Mouse (Mus musculus): ENCODE measurements at regions not wholly inside any gene's neighbourhood (a gene's known extent, or its start where the extent isn't known, plus 50 kb on each side); places are given as distances from the start of the nearest gene placed in this dataset.
A peak's percentile ranks its signal among the peaks of the same experiment; 100 is the strongest.

DNA sequence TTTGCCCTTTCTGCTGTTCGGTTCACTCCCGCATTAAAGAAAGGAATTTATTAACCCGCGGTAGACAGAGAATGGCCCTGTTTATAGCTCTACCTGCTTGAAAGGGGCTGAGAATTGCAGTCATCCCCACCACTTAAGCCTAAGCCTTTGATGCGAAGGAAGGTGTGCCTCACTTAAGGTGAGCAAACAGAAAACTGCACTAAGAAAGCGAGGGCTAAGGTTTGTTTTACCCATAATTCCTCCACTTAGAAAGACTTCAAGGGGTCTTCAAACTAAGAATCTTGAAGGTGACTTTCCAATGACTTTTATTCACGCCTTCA, 540.7 kb upstream of the Gm19410 start:
- intact Hi-C loops (cut with DNase I): no loop called here

DNA sequence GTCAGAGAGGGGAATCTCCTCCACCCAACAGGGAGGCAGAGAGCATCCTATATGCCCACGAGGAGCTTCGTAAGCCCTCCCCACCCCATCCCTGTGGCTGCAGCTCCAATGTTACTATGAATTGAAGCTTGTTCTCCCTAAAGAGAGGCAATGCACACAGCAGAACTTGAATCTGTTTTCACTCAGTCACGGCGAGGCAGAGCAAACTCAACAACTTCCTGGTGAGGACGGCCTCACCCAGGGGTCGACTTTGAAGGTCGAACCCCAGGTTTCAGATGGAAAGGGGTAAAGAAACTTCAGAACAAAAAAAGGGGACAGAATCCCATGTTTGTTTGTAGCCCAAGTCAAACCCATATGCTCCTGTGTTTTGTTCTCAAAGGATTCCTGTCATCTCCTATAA, 538.5 kb upstream of the Gm19410 start:
- DNase-seq: no peak
- intact Hi-C loops (cut with DNase I): no loop called here

More for the DNA sequence above, 540.7 kb upstream of the Gm19410 start:
- no peak for DNase-seq

- intact Hi-C loops (cut with DNase I): no loop called here
- peak in 1 of 2 experiments; percentile 11 for DNase-seq
Observed at GRCm38 (mm10) chr8:35228449-35228848, 537.1 kb upstream of the Gm19410 start.

DNA sequence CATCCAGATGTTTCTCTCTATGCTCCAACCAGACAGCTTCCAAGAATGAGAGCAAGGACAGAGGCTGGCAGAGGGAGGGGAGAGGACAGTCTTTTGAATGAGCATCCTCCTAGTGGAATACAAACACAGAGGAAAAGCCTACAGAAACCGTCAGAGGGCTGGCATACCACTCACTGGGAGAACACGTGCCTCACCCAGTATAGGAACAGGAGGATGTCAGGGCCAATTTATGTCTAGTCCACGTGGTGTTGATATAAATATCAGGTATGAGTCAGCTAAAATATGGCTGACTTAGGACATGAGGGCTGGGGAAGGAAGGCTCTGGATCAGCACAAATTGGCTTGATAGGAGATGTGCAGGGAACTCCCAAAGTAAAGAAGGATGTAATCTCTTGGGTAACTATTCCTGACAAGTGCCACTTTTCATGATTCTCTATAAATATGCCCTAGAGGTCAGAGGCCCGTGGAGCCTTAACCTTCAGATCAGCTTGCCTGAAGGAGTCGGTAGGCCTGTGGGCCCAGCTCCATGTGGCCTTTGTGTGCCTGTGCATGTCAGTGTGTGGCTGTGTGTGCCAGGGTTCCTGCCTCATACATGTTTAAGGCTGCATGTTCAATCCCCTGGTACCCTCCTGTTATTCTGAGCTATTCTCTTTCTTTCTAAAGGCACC, 531.9 kb upstream of the Gm19410 start:
- intact Hi-C loops (cut with DNase I): no loop called here
- DNase-seq: no peak

DNA sequence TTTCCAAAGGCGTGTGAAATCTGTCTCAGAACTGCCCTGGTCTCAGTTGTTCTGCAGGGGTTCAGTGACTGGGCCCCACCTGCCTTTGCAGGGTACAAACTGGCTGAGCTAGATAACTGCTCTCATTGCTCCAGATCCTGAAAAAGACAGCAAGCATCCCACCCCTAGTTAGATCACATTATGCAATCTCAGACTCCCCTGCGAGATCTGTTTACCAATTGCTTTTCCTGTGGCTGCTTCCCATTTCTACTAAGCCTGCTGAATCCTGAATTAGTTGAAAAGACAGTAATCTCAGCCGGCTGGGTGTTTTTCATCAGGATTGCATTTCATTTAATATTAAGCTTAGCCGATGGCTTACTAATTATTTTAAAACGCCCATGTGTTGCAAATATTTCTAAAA, 531.2 kb upstream of the Gm19410 start:
- intact Hi-C loops (cut with DNase I): no loop called here
- DNase-seq: no peak

DNA sequence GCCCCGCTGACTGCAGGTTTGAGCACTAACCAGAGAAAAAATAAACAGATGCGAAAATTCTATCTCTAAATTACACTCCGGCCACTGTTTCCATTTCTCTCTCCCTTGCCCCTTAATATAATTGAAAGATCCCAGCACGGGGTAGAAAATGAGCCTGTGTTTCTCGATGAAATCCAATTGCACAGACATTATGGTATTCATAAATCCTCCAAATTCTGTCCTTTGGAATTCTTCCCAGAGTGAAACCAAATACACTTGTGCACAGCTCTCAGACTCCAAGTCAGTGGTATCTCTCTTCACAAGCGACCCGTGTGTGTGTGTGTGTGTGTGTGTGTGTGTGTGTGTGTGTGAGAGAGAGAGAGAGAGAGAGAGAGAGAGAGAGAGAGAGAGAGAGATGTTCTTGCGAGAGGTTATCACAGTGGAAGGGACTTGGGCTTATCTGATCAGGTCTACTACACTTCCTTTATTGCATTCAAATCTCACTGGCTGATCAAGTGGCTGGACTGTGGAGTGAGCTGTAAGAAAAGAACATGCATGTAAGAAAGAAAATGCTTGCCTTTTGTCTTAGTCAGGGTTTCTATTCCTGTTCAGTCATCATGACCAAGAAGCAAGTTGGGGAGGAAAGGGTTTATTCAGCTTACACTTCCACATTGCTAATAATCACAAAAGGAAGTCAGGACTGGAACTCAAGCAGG, 529.6 kb upstream of the Gm19410 start:
- no peak for DNase-seq
- intact Hi-C loops (cut with DNase I): no loop called here

DNA sequence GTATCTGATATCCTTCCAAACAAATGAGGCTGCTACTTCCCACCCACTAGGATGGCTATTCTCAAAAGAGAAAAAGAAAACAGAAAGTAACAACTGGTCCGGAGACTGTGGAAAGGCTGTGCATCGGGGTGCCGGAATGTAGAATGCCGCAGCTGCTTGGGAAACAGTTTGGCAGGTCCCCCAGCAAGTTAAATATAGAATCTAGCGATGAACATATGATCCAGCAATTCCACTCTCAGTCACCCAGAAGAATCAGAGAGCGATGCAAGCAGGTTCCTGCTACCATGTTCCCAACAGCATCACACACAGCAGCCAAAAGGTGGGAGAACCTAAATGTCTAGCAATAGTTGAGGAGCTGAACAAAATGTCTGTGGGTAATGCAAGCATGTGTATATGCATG, 528.3 kb upstream of the Gm19410 start:
- DNase-seq: peak in 1 of 2 experiments; percentile 11
- intact Hi-C loops (cut with DNase I): no loop called here

GRCm38 (mm10) chr8:35240884-35241283, 524.7 kb upstream of the Gm19410 start:
- intact Hi-C loops (cut with DNase I): no loop called here
- no peak for DNase-seq

DNA sequence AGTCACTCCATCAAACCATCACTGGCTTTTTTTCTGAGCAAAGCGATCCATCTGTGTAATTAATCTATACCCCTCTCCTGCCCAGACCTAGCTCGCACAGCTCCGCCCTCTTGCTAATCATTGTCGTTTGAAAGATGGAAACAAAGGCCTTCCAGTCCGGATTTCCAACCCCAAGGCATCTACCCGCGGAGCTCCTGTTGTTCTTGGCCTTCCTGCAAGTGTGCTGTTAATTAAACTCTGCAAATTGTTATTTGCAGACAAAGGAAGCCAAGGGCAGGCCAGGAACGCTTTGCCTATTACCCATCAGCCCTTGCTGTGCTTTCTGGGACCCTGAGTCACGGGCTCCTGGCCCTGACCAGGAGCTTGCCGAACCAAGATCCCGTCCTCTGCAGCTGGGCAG, 522.0 kb upstream of the Gm19410 start:
- DNase-seq: no peak
- intact Hi-C loops (cut with DNase I): no loop called here

DNA sequence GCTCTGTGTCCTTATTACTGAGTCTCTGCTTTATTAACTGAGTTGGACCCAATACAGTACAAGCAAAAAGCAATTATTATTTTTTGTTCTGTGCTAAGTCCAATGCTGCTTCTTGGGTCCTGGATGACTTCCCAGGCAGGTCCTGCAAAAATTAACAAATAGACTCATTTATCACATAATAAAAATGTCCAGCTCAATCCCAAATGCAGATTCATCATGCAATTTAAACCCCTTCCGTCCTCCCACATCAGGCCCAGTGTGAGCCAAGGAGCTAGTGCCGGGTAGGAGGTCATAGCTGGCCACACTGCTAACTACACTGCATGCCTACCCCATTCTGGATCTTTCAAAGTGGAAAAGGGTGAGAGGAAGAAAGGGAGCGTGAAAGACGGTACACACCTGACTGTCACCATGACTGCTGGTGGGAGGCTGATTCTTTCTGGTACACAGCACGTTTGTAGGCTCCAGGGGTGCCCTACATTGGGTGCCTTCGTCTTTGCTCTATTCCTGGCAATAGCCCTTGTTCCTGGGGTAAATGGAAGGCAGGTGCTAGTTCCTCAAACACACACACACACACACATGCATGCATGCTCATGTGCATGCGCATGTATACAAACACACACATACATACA, 515.7 kb upstream of the Gm19410 start:
- DNase-seq: no peak
- intact Hi-C loops (cut with DNase I): no loop called here

DNA sequence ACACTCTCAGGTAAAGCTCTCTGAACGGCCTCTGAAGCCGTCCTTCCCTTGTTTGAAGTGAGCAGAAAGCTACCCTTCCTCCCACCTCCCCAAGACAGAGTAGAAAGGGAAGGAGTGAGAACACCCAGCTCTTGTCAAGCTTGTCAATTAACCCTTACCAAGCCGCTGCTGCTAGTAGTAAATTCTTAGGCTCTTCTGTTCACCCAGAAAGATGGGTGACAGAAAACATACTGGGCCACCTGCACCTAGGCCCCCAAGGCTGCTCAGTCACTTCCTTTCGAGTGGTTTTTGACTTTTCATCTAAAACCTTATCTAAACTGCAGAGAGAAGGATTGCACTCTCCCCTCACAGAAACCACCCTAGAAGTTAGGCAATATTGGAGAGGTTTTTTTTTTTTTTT, 514.9 kb upstream of the Gm19410 start:
- intact Hi-C loops (cut with DNase I): no loop called here
- DNase-seq: no peak

DNA sequence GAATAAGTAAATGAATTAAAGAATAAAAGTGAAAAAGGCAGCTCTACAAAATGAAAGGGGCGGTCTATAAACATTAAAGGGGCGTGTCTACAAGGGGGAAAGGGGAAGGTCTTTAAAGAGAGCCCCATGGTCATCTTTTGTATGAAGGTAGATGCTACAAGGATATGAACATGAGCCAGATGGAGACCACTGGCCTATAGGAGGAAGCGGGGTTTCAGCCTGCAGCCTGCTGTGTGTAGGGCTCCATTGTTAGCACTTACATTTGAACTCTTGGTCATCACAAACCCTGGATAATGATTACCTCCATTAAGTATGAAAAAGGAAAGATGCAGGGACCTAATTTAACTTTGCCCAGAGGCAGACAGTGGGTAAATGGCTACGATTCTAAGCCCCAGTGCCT, 511.6 kb upstream of the Gm19410 start:
- no peak for DNase-seq
- intact Hi-C loops (cut with DNase I): no loop called here

DNA sequence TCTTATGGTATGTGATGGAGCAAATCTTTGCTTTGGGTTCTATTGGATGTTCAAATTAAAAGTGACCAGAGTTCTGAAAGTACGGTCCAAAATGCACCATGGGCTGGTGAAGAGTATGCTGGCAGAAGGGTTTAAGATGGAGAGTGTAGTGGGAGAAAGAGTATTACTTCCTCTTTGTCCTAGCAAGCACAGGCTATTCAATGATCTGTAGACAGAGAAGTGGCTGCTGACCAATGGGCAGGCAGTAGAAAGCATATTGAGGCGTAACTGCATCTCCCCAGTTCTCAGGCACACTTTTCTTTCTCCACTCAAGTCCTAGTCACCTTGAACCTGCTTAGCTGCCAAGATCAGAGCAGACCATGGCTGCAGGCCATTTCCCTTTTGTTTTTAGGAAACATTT, 510.3 kb upstream of the Gm19410 start:
- intact Hi-C loops (cut with DNase I): no loop called here
- no peak for DNase-seq

DNA sequence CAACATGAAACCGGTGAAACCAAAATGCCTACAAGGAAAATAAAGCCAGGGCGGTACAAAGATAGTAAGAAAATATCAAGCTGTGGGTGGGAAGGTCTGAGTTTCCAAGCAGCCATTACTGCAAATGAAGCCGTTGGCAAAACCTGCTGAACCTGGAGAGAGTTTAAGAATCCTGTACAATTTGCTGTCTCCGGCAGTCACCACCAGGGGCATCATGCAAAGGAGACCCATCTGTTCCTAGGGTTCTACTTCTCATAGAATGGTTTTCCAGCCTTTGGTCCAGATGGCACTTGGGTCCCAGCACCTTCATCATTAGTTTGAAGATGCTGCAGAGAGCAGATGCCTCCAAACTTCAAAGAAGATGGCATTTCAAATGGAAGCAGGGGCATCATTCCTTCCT, 508.6 kb upstream of the Gm19410 start:
- no peak for DNase-seq
- intact Hi-C loops (cut with DNase I): no loop called here

GRCm38 (mm10) chr8:35268221-35268620, 497.4 kb upstream of the Gm19410 start:
- intact Hi-C loops (cut with DNase I): no loop called here

DNA sequence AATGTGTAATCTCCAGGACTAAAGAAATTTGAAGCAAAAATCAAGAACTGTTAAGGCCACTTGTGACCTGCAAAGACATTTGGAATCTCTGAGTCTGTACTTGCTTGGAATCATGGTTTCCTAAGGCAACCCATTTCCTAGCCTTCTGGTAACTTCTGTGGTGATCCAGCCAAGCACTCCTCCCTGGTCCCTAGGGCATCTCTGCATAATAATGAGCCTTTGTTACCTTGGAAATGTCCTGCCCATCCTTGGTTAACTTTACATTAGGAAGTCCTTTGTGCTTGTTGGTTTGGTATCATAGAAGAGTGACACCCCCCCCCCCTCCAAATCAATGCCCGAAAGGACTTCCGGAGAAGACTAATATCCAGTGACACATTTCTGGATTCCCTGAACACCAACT, 496.6 kb upstream of the Gm19410 start:
- intact Hi-C loops (cut with DNase I): no loop called here
- no peak for DNase-seq

More at GRCm38 (mm10) chr8:35268221-35268620, 497.4 kb upstream of the Gm19410 start:
- DNase-seq: no peak

- intact Hi-C loops (cut with DNase I): no loop called here
- no peak for DNase-seq
Observed at GRCm38 (mm10) chr8:35275972-35276371, 489.6 kb upstream of the Gm19410 start.

DNA sequence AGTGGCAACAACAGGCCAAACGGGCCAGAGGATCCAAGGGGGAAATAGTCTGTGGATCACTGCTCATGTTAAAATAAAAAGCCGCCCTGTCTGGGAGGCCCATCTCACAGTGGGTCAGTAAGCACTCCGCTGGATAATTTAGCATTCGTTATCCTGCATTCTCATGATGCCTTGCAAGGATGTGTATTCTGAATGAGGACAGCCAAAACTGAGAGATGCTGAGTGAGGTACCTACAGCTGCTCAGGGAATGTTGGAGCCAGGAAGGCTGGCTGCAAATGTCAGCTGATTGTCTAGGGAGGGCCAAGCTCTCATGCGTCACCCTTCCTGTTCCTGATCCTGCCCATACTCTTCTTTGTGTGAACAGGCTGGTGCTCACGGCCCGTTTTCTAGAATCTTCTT, 489.1 kb upstream of the Gm19410 start:
- intact Hi-C loops (cut with DNase I): no loop called here
- no peak for DNase-seq

DNA sequence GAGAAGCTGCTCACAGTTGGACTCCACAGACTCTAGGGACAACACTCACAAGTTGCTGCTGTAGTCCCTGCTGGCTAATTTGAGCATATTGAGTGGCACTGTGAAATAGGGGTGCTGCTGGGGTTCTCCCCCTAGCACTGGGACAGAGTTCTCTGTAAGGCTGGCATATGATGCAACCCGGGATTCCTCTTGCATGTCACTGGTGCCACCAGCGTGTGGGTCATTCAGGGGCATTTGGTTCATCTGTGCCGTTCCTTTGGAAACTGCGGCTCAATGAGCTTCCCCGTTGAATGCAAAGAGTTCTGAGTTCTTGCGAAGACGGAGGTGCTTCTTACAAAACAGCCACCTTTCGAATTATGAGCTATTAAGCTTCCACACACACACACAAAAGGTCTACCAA, 486.6 kb upstream of the Gm19410 start:
- intact Hi-C loops (cut with DNase I): no loop called here
- DNase-seq: no peak

GRCm38 (mm10) chr8:35280741-35281140, 484.8 kb upstream of the Gm19410 start:
- DNase-seq: no peak
- intact Hi-C loops (cut with DNase I): no loop called here

GRCm38 (mm10) chr8:35283366-35283765, 482.2 kb upstream of the Gm19410 start:
- intact Hi-C loops (cut with DNase I): no loop called here
- DNase-seq: no peak

DNA sequence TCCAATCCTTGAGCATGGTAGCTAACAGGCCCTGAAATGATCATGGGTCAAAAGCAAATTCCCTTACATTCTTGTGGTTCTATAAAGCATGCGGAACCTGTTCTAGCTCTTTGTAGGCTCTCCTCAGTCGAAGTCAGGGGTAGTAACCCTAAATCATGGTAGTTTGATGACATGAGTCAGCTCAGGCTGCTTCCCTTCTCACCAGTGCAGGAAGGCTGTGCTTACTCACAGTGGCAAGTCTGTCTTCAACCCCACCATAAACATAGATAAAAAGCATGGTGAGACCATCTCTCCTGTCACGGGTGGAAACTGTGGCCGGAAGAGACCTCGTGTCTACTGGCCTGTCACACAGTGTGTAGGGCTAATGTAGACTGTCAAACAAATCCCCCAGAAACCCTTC, 476.6 kb upstream of the Gm19410 start:
- DNase-seq: no peak
- intact Hi-C loops (cut with DNase I): no loop called here

Data from heart, postnatal 36 days (tissue).